Mouse (Mus musculus) G1E (cell line): Measurements from ENCODE around the gene Pik3cd.

Experiments
- CTCF ChIP-seq: IDR thresholded peaks from 2 replicates; pipeline ENCODE4 v1.5.1; 2012; ENCODE audit warnings: low read depth, low read length, inconsistent platforms, mixed read lengths
- GATA1 ChIP-seq: IDR thresholded peaks from 2 replicates; pipeline ENCODE4 v1.6.1; 2012; ENCODE audit warnings: borderline replicate concordance, low read length, inconsistent platforms, mixed read lengths
- GATA2 ChIP-seq: IDR thresholded peaks from 2 replicates; pipeline ENCODE4 v1.6.1; 2012; ENCODE audit warnings: low read depth, low read length, inconsistent platforms, borderline replicate concordance

DNA sequence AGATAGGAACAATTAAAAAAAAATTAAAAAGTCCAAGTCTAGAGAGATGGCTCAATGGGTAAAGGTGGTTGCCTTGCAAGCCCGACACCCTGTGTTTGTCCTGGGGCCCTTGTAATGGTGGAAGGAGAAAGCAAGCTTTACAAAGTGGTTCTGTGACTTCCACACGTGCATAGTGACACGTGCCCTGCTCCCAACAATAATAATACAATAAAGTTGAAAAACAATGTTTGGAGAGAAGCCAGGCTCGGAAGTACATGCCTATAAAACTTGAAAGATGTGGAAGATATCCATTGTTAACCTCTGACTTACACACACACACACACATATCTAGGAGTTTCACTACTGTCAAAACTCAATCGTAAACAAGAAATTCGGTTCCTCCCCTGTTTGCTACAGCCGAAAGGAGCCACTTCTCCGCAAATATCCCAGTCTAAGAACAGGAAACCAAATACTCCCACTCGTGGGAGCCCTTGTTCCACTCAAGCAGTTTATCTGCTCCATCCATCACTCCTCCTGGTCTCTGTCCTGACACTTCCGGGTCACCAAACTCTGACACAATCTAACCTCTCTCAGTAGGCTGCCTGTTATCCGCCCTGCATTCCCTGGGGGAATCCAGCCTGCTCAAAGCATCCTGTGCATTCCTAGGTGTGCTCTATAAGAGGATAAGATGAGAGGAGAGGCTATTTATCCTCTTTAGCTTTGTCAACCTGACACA is 23.2 kb downstream of the Pik3cd start:
- TF ChIP-seq CTCF (no peak), GATA2 (no peak), GATA1 (no peak)
